Mouse (Mus musculus): ENCODE data around the gene Glrx5. TPM values are rescaled to one million over a fixed set of nuclear protein-coding genes. Genes with fewer than 3 reads are reported as not detected.

Glrx5 gene
- polyA plus RNA-seq, 1 experiment from 2014 or later: 209 TPM

DNA sequence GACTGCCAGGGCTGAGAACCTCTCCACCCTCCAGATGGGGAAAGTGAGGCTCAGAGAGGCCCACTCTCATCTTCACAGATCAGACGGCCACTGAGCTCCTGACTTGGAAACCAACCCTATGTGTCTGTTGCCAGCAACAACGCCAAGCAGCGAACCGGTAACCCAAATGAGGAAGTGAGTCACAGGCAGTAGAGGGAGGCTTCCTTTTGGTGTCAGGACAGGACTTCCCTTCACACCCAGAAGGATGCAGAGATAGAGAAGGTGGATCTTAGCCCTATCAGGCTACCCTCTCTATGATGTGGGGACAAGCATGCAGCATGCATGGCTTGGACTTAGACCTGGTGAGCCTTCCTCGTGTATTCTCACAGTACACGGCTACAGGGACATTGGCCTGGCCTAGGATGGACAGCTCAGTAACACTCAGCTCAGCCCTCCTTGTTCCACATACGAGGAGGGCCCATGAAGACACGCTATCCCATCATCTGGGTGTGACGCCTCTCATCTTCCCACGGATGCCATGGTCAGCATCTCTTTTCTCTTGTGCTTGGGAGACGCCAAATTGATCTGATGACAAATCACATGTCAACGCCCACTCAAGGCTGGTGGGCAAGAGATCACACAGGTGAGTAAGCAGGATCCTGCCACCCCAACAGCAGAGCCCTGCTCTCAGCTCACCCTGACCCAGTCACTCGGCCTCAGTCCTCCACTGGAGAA, 41.6 kb upstream of the Glrx5 start:
- TF ChIP-seq CTCF (IDR thresholded peaks at IDR 0.05; ENCODE audit: low read depth): no peak
- Histone ChIP-seq H3K9me3 (ENCODE audit: control insufficient read depth) (no peaks in the 10 kb centered on the region), H3K27ac (ENCODE audit: low read depth, low read length) (no peak overlapping the region), H3K4me2 (replicated peaks; ENCODE audit: low read depth) (no peak overlapping the region), H3K36me3 (ENCODE audit: control insufficient read depth, insufficient read depth) (no peaks in the 10 kb centered on the region), H3K27me3 (replicated peaks; ENCODE audit: control insufficient read depth, insufficient read depth, low read length) (no peaks in the 10 kb centered on the region), H3K9ac (ENCODE audit: low read depth, low read length) (no peak overlapping the region), H3K4me1 (replicated peaks; ENCODE audit: control insufficient read depth, insufficient read depth, low read length) (no peaks in the 10 kb centered on the region), H3K4me3 (ENCODE audit: low read depth, low read length) (no peak overlapping the region)
- WGBS: 85% methylated on average over 13 of the region's 13 CpGs
- no peak for ATAC-seq

GRCm38 (mm10) chr12:104992123-104992741, 40.3 kb upstream of the Glrx5 start:
- TF ChIP-seq CTCF (IDR thresholded peaks at IDR 0.05; ENCODE audit: low read depth): no peak
- WGBS: 77% methylated on average over 10 of the region's 10 CpGs
- Histone ChIP-seq H3K27ac (ENCODE audit: low read depth, low read length) (no peak overlapping the region), H3K4me3 (ENCODE audit: low read depth, low read length) (no peak overlapping the region), H3K4me2 (replicated peaks; ENCODE audit: low read depth) (no peak overlapping the region), H3K9me3 (ENCODE audit: control insufficient read depth) (no peaks in the 10 kb centered on the region), H3K27me3 (replicated peaks; ENCODE audit: control insufficient read depth, insufficient read depth, low read length) (no peaks in the 10 kb centered on the region), H3K9ac (ENCODE audit: low read depth, low read length) (no peak overlapping the region), H3K36me3 (ENCODE audit: control insufficient read depth, insufficient read depth) (no peaks in the 10 kb centered on the region), H3K4me1 (replicated peaks; ENCODE audit: control insufficient read depth, insufficient read depth, low read length) (no peaks in the 10 kb centered on the region)
- ATAC-seq: no peak

- TF ChIP-seq CTCF (IDR thresholded peaks at IDR 0.05; ENCODE audit: low read depth): no peak
- Histone ChIP-seq H3K4me1 (replicated peaks; ENCODE audit: control insufficient read depth, insufficient read depth, low read length) (peaks cover 4% of the 10 kb centered on the region), H3K9ac (ENCODE audit: low read depth, low read length) (no peak overlapping the region), H3K27ac (ENCODE audit: low read depth, low read length) (no peak overlapping the region), H3K9me3 (ENCODE audit: control insufficient read depth) (no peaks in the 10 kb centered on the region), H3K4me3 (ENCODE audit: low read depth, low read length) (no peak overlapping the region), H3K36me3 (ENCODE audit: control insufficient read depth, insufficient read depth) (no peaks in the 10 kb centered on the region), H3K4me2 (replicated peaks; ENCODE audit: low read depth) (no peak overlapping the region), H3K27me3 (replicated peaks; ENCODE audit: control insufficient read depth, insufficient read depth, low read length) (no peaks in the 10 kb centered on the region)
- WGBS: 74% methylated on average over 8 of the region's 8 CpGs
- no peak for ATAC-seq
Observed at GRCm38 (mm10) chr12:104992838-104993237, 39.6 kb upstream of the Glrx5 start.

GRCm38 (mm10) chr12:104995259-104995876, 37.1 kb upstream of the Glrx5 start:
- Histone ChIP-seq H3K27ac (ENCODE audit: low read depth, low read length) (peak overlapping the region; percentile 50; the same call in 1 of the 2 replicates), H3K36me3 (ENCODE audit: control insufficient read depth, insufficient read depth) (no peaks in the 10 kb centered on the region), H3K9ac (ENCODE audit: low read depth, low read length) (no peak overlapping the region), H3K4me3 (ENCODE audit: low read depth, low read length) (no peak overlapping the region), H3K27me3 (replicated peaks; ENCODE audit: control insufficient read depth, insufficient read depth, low read length) (no peaks in the 10 kb centered on the region), H3K9me3 (ENCODE audit: control insufficient read depth) (no peaks in the 10 kb centered on the region), H3K4me1 (replicated peaks; ENCODE audit: control insufficient read depth, insufficient read depth, low read length) (peaks cover 14% of the 10 kb centered on the region), H3K4me2 (replicated peaks; ENCODE audit: low read depth) (no peak overlapping the region)
- 83% methylated on average over 12 of the region's 12 CpGs for WGBS
- ATAC-seq: no peak
- no peak for TF ChIP-seq CTCF (IDR thresholded peaks at IDR 0.05; ENCODE audit: low read depth)

DNA sequence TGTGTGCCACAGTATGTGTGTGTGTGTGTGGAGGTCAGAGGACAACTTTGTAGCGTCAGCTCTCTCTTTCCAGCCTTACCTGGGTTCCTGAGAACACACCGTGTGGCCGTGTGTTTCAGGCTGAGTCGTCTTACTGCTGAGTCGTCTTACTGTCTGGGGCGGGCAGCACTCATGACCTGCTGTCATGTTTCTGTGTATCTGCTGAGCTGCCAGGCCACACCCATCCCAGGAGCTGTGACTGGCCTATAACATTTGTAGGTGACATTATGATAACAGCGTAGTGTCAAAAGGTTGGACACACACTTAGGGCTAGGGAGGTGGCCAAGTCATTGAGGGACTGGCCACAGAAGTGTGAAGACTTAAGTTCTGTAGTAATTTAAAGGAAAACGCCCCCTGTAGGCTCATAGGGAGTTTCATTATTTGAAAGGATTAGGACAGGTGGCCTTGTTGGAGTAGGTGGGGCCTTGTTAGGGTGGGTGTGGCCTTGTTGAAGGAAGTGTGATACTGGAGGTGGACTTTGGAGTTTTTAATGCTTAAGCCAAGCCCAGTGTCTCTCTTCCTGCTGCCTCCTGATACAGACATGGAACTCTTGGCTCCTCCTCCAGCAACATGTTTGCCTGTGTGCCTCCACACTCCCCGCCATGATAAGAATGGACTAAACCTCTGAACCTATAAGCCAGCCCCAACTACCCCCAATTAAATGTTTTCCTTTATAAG, 36.3 kb upstream of the Glrx5 start:
- 51% methylated on average over 9 of the region's 9 CpGs for WGBS
- Histone ChIP-seq H3K9ac (ENCODE audit: low read depth, low read length) (no peak overlapping the region), H3K4me3 (ENCODE audit: low read depth, low read length) (no peak overlapping the region), H3K36me3 (ENCODE audit: control insufficient read depth, insufficient read depth) (no peaks in the 10 kb centered on the region), H3K27me3 (replicated peaks; ENCODE audit: control insufficient read depth, insufficient read depth, low read length) (no peaks in the 10 kb centered on the region), H3K4me2 (replicated peaks; ENCODE audit: low read depth) (no peak overlapping the region), H3K27ac (ENCODE audit: low read depth, low read length) (peak overlapping the region; percentile 84), H3K9me3 (ENCODE audit: control insufficient read depth) (no peaks in the 10 kb centered on the region), H3K4me1 (replicated peaks; ENCODE audit: control insufficient read depth, insufficient read depth, low read length) (peaks cover 14% of the 10 kb centered on the region)
- ATAC-seq: peak; percentile 84
- peak; percentile 30 for TF ChIP-seq CTCF (IDR thresholded peaks at IDR 0.05; ENCODE audit: low read depth)

DNA sequence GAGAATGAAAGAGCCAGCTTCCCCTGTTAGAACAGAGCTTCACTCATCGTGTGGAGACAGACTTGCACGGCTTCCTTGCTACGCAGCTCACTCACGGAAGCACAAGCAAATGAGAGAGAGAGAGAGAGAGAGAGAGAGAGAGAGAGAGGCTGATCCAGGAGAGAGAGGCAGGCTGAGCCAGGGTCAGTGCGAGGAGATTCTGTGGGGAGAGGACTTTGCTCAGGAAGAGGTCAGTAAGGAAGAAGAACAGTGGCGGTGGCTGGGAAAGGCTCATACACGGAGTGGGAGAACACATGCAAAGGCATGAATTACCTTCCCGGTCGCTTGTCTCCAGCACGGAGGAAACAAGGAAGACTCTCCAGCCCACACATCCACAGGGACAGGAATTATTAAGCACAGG, 35.3 kb upstream of the Glrx5 start:
- TF ChIP-seq CTCF (IDR thresholded peaks at IDR 0.05; ENCODE audit: low read depth): no peak
- WGBS: 47% methylated on average over 10 of the region's 10 CpGs
- Histone ChIP-seq H3K4me1 (replicated peaks; ENCODE audit: control insufficient read depth, insufficient read depth, low read length) (peaks cover 14% of the 10 kb centered on the region), H3K9me3 (ENCODE audit: control insufficient read depth) (no peaks in the 10 kb centered on the region), H3K4me3 (ENCODE audit: low read depth, low read length) (no peak overlapping the region), H3K27ac (ENCODE audit: low read depth, low read length) (peak overlapping the region; percentile 84), H3K4me2 (replicated peaks; ENCODE audit: low read depth) (peak overlapping the region; percentile 21; the same call in 1 of the 2 replicates), H3K9ac (ENCODE audit: low read depth, low read length) (0 out of 2 replicates have a peak overlapping the region, but pooled peaks have one; percentile 26), H3K27me3 (replicated peaks; ENCODE audit: control insufficient read depth, insufficient read depth, low read length) (no peaks in the 10 kb centered on the region), H3K36me3 (ENCODE audit: control insufficient read depth, insufficient read depth) (no peaks in the 10 kb centered on the region)
- no peak for ATAC-seq
